Mouse (Mus musculus) right cerebral cortex, postnatal 14 days (tissue): Measurements from ENCODE around the gene Msx2.

Source experiments
- DNase-seq: peaks from one replicate; pipeline ENCODE4 v3.0.0; 2022

Msx2 gene

GRCm38 (mm10) chr13:53464441-53465001 is 8.4 kb downstream of the Msx2 start:
- DNase-seq, result no peak

GRCm38 (mm10) chr13:53463946-53464345 is 8.9 kb downstream of the Msx2 start:
- no peak for DNase-seq

GRCm38 (mm10) chr13:53463037-53463436 is 9.8 kb downstream of the Msx2 start:
- no peak for DNase-seq

GRCm38 (mm10) chr13:53462649-53462970 is 10.3 kb downstream of the Msx2 start:
- DNase-seq, result no peak

GRCm38 (mm10) chr13:53461855-53462648 is 10.8 kb downstream of the Msx2 start:
- DNase-seq, result no peak

- DNase-seq, result no peak
These were observed 11.5 kb downstream of the Msx2 start for GRCm38 (mm10) chr13:53461346-53461745.

- DNase-seq, result no peak
These were observed 14.1 kb downstream of the Msx2 start for GRCm38 (mm10) chr13:53458766-53459165.

- DNase-seq, result no peak
These were observed 17.8 kb downstream of the Msx2 start for GRCm38 (mm10) chr13:53454794-53455672.

- no peak for DNase-seq
These were observed 18.9 kb downstream of the Msx2 start for GRCm38 (mm10) chr13:53453927-53454326.

- DNase-seq, result no peak
These were observed 25.3 kb downstream of the Msx2 start for GRCm38 (mm10) chr13:53447609-53448008.

- DNase-seq, result peak; percentile 69
These were observed 29.3 kb downstream of the Msx2 start for GRCm38 (mm10) chr13:53443602-53444001.

- DNase-seq, result peak; percentile 61
These were observed 30.5 kb downstream of the Msx2 start for GRCm38 (mm10) chr13:53442168-53442980.

- DNase-seq, result no peak
These were observed 31.4 kb downstream of the Msx2 start for GRCm38 (mm10) chr13:53441307-53442028.

GRCm38 (mm10) chr13:53439957-53440356 is 32.9 kb downstream of the Msx2 start:
- no peak for DNase-seq

- peak; percentile 89 for DNase-seq
These were observed 46.4 kb downstream of the Msx2 start for GRCm38 (mm10) chr13:53426507-53426906.

GRCm38 (mm10) chr13:53421189-53421588 is 51.7 kb downstream of the Msx2 start:
- DNase-seq, result no peak

- DNase-seq, result no peak
These were observed 52.1 kb downstream of the Msx2 start for GRCm38 (mm10) chr13:53420741-53421140.

GRCm38 (mm10) chr13:53419681-53420080 is 53.2 kb downstream of the Msx2 start:
- no peak for DNase-seq

- DNase-seq, result no peak
These were observed 55.2 kb downstream of the Msx2 start for GRCm38 (mm10) chr13:53417701-53418100.
